Mouse (Mus musculus): ENCODE measurements around the gene Dgkg. TPM values are rescaled to one million over a fixed set of nuclear protein-coding genes. Genes with fewer than 3 reads are reported as not detected.
A peak's percentile ranks its signal among the peaks of the same experiment; 100 is the strongest.

Dgkg gene
- polyA plus RNA-seq, 1 experiment from 2014 or later, result 0.15 TPM

DNA sequence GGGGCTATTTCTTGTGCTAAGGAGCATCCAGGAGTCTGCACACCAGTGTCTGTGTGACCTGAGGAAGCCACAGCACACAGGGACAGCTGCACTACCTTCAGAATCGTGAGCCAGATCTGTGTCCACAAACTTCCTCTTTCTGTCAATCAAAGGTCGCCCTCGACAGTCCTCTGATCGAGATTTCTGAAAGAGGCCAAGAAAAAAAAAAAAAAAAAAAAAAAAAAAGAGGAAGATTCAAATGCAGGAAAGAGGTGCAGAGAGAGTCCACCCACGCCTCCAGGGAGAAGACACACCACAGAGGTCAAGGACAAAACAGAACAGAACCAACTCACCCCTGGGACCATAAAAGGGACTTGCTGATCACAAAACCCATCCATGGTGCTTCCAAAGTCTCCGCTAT is 220.9 kb downstream of the Dgkg start:
- Histone ChIP-seq H3K9me3 (replicated peaks; ENCODE audit: control insufficient read depth, low read length) (no peaks in the 10 kb centered on the region), H3K27me3 (ENCODE audit: control insufficient read depth, insufficient read depth, low read length) (no peaks in the 10 kb centered on the region), H3K9ac (replicated peaks; ENCODE audit: low read length) (no peak overlapping the region), H3K27ac (replicated peaks; ENCODE audit: low read depth, low read length) (no peak overlapping the region), H3K4me3 (ENCODE audit: low read depth, low read length) (no peak overlapping the region), H3K4me1 (ENCODE audit: control insufficient read depth, insufficient read depth, low read length) (no peaks in the 10 kb centered on the region; the same call in 1 of the 2 replicates), H3K4me2 (ENCODE audit: low read depth, low read length) (no peak overlapping the region), H3K36me3 (replicated peaks; ENCODE audit: control insufficient read depth, insufficient read depth, low read depth, low read length) (no peaks in the 10 kb centered on the region)
- 27% methylated on average over 6 of the region's 6 CpGs for WGBS
- DNase-seq (ENCODE audit: low spot score) (no peak), ATAC-seq (replicated peaks; ENCODE audit: insufficient number of reproducible peaks, low FRiP score, low TSS enrichment, low read depth) (no peak)

DNA sequence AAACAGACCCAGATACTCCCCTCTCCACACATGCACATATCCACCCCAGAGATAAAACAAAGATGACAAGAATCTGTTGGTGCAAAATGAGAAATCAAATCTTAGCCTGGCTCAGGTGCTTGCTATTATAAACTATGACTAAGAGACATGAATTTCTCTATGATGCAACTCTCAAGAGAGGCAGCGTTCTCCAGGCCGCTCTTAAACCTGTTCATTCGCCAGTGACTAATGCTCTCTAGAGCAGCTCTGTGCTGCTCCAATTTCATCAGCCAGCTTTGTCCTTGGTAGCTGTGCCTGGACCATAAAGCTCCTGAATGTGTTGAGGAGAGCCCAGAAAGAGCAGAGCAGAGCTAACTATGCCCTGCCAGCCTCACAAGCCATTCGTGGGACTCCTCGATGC is 222.5 kb downstream of the Dgkg start:
- Histone ChIP-seq H3K4me3 (ENCODE audit: low read depth, low read length) (no peak overlapping the region), H3K4me2 (ENCODE audit: low read depth, low read length) (no peak overlapping the region; the same call in 1 of the 2 replicates), H3K9ac (replicated peaks; ENCODE audit: low read length) (no peak overlapping the region), H3K9me3 (replicated peaks; ENCODE audit: control insufficient read depth, low read length) (no peaks in the 10 kb centered on the region), H3K27ac (replicated peaks; ENCODE audit: low read depth, low read length) (no peak overlapping the region), H3K27me3 (ENCODE audit: control insufficient read depth, insufficient read depth, low read length) (no peaks in the 10 kb centered on the region), H3K36me3 (replicated peaks; ENCODE audit: control insufficient read depth, insufficient read depth, low read depth, low read length) (no peaks in the 10 kb centered on the region), H3K4me1 (ENCODE audit: control insufficient read depth, insufficient read depth, low read length) (0 out of 2 replicates have a peak, but pooled peaks cover 4% of the 10 kb centered on the region)
- ATAC-seq (replicated peaks; ENCODE audit: insufficient number of reproducible peaks, low FRiP score, low TSS enrichment, low read depth) (no peak), DNase-seq (ENCODE audit: low spot score) (no peak)
- 58% methylated on average over 5 of the region's 5 CpGs for WGBS

DNA sequence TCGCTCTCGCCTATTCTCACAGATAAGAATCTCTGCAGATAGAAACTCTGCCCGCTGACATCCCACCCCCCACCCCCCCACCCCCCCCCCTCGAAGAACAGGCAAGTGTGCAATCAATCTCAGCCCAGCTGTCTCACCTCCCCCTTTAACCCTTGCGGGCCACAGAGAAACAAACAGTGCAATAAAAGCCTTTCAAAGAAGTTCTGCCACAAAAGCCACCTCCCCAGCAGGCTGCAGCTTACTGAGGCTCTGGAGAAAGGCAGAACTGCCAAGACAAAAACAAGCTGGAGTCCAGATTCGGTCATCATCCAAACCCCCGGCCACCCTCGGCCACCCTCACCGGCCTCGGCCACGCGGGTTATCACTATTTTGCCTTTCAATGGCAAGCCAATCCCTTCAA is 223.1 kb downstream of the Dgkg start:
- H3K4me2 ChIP-seq (ENCODE audit: low read depth, low read length), result no peak overlapping the region
- no peak overlapping the region for H3K9ac ChIP-seq (replicated peaks; ENCODE audit: low read length)
- H3K27ac ChIP-seq (replicated peaks; ENCODE audit: low read depth, low read length), result no peak overlapping the region
- H3K36me3 ChIP-seq (replicated peaks; ENCODE audit: control insufficient read depth, insufficient read depth, low read depth, low read length), result no peaks in the 10 kb centered on the region
- ATAC-seq (replicated peaks; ENCODE audit: insufficient number of reproducible peaks, low FRiP score, low TSS enrichment, low read depth), result no peak
- DNase-seq (ENCODE audit: low spot score), result no peak
- H3K4me1 ChIP-seq (ENCODE audit: control insufficient read depth, insufficient read depth, low read length), result peaks cover 6% of the 10 kb centered on the region; the same call in 1 of the 2 replicates
- no peaks in the 10 kb centered on the region for H3K9me3 ChIP-seq (replicated peaks; ENCODE audit: control insufficient read depth, low read length)
- no peak overlapping the region for H3K4me3 ChIP-seq (ENCODE audit: low read depth, low read length)
- H3K27me3 ChIP-seq (ENCODE audit: control insufficient read depth, insufficient read depth, low read length), result no peaks in the 10 kb centered on the region
- 18% methylated on average over 12 of the region's 12 CpGs for WGBS

DNA sequence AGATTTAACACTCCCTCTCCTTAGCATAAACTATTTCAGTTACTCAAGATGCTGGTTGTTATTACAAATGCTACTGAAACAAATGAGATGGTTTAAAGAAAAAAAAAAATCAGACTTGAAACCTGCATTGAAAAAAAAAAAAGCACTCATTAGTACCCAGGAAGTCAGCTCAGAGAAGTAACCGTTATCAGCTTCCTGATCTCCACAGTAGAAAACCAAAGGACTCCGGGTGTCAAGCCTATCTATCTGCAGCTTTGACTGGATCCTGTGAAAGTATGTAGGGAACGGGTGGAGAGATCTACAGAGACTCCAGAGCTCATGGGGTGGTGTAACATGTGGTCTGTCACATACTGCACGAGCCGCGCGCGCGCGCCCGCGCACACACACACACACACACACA is 225.2 kb downstream of the Dgkg start:
- no peak overlapping the region for H3K4me2 ChIP-seq (ENCODE audit: low read depth, low read length)
- H3K9ac ChIP-seq (replicated peaks; ENCODE audit: low read length), result no peak overlapping the region
- ATAC-seq (replicated peaks; ENCODE audit: insufficient number of reproducible peaks, low FRiP score, low TSS enrichment, low read depth) (no peak), DNase-seq (ENCODE audit: low spot score) (no peak)
- no peaks in the 10 kb centered on the region for H3K27me3 ChIP-seq (ENCODE audit: control insufficient read depth, insufficient read depth, low read length)
- H3K36me3 ChIP-seq (replicated peaks; ENCODE audit: control insufficient read depth, insufficient read depth, low read depth, low read length), result no peaks in the 10 kb centered on the region
- 85% methylated on average over 12 of the region's 12 CpGs for WGBS
- H3K4me3 ChIP-seq (ENCODE audit: low read depth, low read length), result no peak overlapping the region
- H3K27ac ChIP-seq (replicated peaks; ENCODE audit: low read depth, low read length), result no peak overlapping the region
- H3K4me1 ChIP-seq (ENCODE audit: control insufficient read depth, insufficient read depth, low read length), result peaks cover 8% of the 10 kb centered on the region; the same call in 1 of the 2 replicates
- H3K9me3 ChIP-seq (replicated peaks; ENCODE audit: control insufficient read depth, low read length), result no peaks in the 10 kb centered on the region

DNA sequence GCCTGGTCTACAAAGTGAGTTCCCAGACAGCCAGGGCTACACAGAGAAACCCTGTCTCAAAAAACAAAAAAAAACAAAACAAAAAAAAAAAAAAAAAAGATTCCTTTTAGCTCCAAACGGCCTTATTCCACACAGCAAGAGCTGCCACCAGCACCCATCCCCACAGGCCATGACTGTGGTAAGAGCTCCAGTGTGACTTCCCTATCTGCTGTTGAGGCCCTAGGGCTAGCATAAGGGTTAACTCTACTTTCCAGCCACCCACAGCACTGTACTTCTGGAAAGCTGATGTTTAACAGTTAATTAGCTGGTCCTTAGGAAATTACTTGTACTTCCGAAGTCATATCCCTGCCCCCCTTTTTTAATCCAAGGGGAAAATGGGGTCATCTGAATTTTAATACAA is 225.7 kb downstream of the Dgkg start:
- Histone ChIP-seq H3K27ac (replicated peaks; ENCODE audit: low read depth, low read length) (no peak overlapping the region), H3K9ac (replicated peaks; ENCODE audit: low read length) (no peak overlapping the region), H3K27me3 (ENCODE audit: control insufficient read depth, insufficient read depth, low read length) (no peaks in the 10 kb centered on the region), H3K4me2 (ENCODE audit: low read depth, low read length) (no peak overlapping the region), H3K9me3 (replicated peaks; ENCODE audit: control insufficient read depth, low read length) (no peaks in the 10 kb centered on the region), H3K36me3 (replicated peaks; ENCODE audit: control insufficient read depth, insufficient read depth, low read depth, low read length) (no peaks in the 10 kb centered on the region), H3K4me3 (ENCODE audit: low read depth, low read length) (no peak overlapping the region), H3K4me1 (ENCODE audit: control insufficient read depth, insufficient read depth, low read length) (peaks cover 8% of the 10 kb centered on the region; the same call in 1 of the 2 replicates)
- DNase-seq (ENCODE audit: low spot score) (no peak), ATAC-seq (replicated peaks; ENCODE audit: insufficient number of reproducible peaks, low FRiP score, low TSS enrichment, low read depth) (no peak)
- WGBS, result 64% methylated on average over 2 of the region's 2 CpGs

DNA sequence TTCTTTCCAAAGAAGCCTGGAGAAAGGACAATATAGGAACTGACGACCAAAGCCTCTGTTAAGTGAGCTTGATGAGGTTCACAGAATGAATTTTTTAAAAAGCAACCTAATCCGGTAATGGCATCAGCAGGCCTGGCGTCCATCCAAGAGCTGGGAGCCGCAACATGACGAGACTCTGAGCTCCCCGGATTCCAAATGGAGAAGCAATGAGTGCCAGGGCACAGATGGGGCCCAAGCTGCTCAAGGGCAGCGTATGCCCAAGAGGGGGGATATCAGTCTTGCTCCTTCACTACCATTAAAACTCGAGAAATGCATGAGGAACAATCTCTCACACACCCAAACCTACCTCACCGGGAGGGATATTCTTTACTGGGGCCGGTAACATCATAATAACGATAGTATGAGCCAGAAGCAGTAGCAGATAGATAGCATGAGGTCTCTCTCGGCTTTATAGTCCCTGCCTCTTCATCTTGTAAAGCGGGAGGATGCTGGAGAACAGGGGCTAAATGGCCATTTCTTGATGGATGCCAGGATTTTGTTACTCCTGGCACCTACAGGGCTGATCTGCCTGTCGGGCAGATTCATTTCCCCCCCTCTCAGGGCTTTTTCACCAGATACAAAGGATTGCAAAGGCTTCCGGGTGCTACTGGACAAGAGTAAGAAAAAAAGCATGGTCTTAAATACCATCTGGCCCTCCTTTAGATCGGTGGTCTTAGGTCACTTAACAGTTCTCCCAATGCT is 226.6 kb downstream of the Dgkg start:
- no peaks in the 10 kb centered on the region for H3K36me3 ChIP-seq (replicated peaks; ENCODE audit: control insufficient read depth, insufficient read depth, low read depth, low read length)
- WGBS, result 68% methylated on average over 16 of the region's 16 CpGs
- peaks cover 8% of the 10 kb centered on the region; the same call in 1 of the 2 replicates for H3K4me1 ChIP-seq (ENCODE audit: control insufficient read depth, insufficient read depth, low read length)
- no peak overlapping the region for H3K27ac ChIP-seq (replicated peaks; ENCODE audit: low read depth, low read length)
- no peak overlapping the region for H3K9ac ChIP-seq (replicated peaks; ENCODE audit: low read length)
- ATAC-seq (replicated peaks; ENCODE audit: insufficient number of reproducible peaks, low FRiP score, low TSS enrichment, low read depth) (no peak), DNase-seq (ENCODE audit: low spot score) (no peak)
- H3K27me3 ChIP-seq (ENCODE audit: control insufficient read depth, insufficient read depth, low read length), result no peaks in the 10 kb centered on the region
- no peak overlapping the region for H3K4me2 ChIP-seq (ENCODE audit: low read depth, low read length)
- H3K9me3 ChIP-seq (replicated peaks; ENCODE audit: control insufficient read depth, low read length), result no peaks in the 10 kb centered on the region
- no peak overlapping the region for H3K4me3 ChIP-seq (ENCODE audit: low read depth, low read length)

DNA sequence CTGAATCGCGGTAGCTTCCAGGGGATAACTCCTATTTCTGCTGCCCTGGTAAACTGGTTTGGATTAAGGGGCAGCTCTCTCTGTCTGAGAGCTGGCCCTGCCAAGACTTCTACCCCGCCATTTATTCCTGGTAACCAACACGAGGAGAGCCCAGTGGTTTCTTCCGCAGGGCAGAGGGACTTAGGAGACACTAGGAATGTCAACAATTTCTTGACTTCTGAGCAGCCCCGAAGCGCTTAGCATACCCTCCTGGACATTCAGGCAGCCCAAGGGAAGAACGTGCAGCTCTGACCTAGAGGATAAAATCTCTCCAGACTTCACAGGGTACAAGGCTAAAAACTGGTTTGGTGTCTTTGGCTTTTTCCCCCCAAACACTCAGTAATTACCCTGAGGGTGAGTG is 227.6 kb downstream of the Dgkg start:
- Histone ChIP-seq H3K27ac (replicated peaks; ENCODE audit: low read depth, low read length) (peak overlapping the region; percentile 41; the same call in 1 of the 2 replicates), H3K4me3 (ENCODE audit: low read depth, low read length) (no peak overlapping the region), H3K9ac (replicated peaks; ENCODE audit: low read length) (no peak overlapping the region), H3K36me3 (replicated peaks; ENCODE audit: control insufficient read depth, insufficient read depth, low read depth, low read length) (no peaks in the 10 kb centered on the region), H3K4me2 (ENCODE audit: low read depth, low read length) (peak overlapping the region; percentile 44), H3K4me1 (ENCODE audit: control insufficient read depth, insufficient read depth, low read length) (peaks cover 8% of the 10 kb centered on the region; the same call in 1 of the 2 replicates), H3K27me3 (ENCODE audit: control insufficient read depth, insufficient read depth, low read length) (no peaks in the 10 kb centered on the region), H3K9me3 (replicated peaks; ENCODE audit: control insufficient read depth, low read length) (no peaks in the 10 kb centered on the region)
- DNase-seq (ENCODE audit: low spot score) (peak; percentile 50), ATAC-seq (replicated peaks; ENCODE audit: insufficient number of reproducible peaks, low FRiP score, low TSS enrichment, low read depth) (no peak)
- 5% methylated on average over 8 of the region's 8 CpGs for WGBS

DNA sequence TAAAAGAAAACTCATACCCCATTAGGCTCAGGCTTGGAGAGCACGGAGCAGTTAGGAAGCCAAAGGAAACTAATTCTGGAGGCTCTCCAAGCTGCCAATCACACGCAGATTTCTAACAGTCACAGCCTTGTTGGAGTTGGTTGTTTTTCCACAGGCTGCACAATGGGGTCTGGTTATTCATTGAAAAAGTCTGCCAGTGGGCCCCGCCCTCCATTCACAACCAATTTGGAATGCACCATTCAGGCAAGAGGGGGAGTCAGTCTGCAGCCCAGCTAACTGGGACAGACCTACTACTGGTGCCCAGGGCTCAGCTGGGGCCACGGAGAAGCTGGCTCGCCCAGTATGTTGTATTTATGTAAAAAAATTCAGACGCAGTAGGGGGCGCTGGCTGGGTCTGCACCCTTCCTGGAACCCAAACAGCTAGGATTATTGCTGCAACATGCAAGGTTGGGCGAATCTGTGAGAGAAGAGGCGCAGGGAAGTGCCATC is 228.1 kb downstream of the Dgkg start:
- peak; percentile 93 for DNase-seq (ENCODE audit: low spot score)
- no peaks in the 10 kb centered on the region for H3K9me3 ChIP-seq (replicated peaks; ENCODE audit: control insufficient read depth, low read length)
- WGBS, result 3% methylated on average over 9 of the region's 9 CpGs
- peak overlapping the region; percentile 44 for H3K4me2 ChIP-seq (ENCODE audit: low read depth, low read length)
- H3K9ac ChIP-seq (replicated peaks; ENCODE audit: low read length), result no peak overlapping the region
- H3K27me3 ChIP-seq (ENCODE audit: control insufficient read depth, insufficient read depth, low read length), result no peaks in the 10 kb centered on the region
- peaks cover 8% of the 10 kb centered on the region; the same call in 1 of the 2 replicates for H3K4me1 ChIP-seq (ENCODE audit: control insufficient read depth, insufficient read depth, low read length)
- no peak overlapping the region for H3K4me3 ChIP-seq (ENCODE audit: low read depth, low read length)
- peak overlapping the region; percentile 41; the same call in 1 of the 2 replicates for H3K27ac ChIP-seq (replicated peaks; ENCODE audit: low read depth, low read length)
- no peaks in the 10 kb centered on the region for H3K36me3 ChIP-seq (replicated peaks; ENCODE audit: control insufficient read depth, insufficient read depth, low read depth, low read length)
- ATAC-seq (replicated peaks; ENCODE audit: insufficient number of reproducible peaks, low FRiP score, low TSS enrichment, low read depth), result peak; percentile 93
